Mouse (Mus musculus) embryonic fibroblast, embryonic 13.5 days (primary cell): Measurements from ENCODE around the gene Kcne3. TPM values are rescaled to one million over a fixed set of nuclear protein-coding genes. Genes with fewer than 3 reads are reported as not detected.

Source experiments
- H3K27ac ChIP-seq: 2 replicates; pipeline ENCODE4 v1.5.1; 2012; ENCODE audit warnings: low read length, control low read depth, inconsistent platforms; ENCODE audit not compliant: insufficient read depth
- H3K4me1 ChIP-seq: 2 replicates; pipeline ENCODE4 v1.6.1; 2011; ENCODE audit warnings: low read length; ENCODE audit not compliant: control insufficient read depth, insufficient read depth
- H3K4me3 ChIP-seq: 2 replicates; pipeline ENCODE4 v1.5.1; 2011; ENCODE audit warnings: mild to moderate bottlenecking, control low read depth, low read length; ENCODE audit not compliant: insufficient read depth
- CTCF ChIP-seq: IDR thresholded peaks from 2 replicates; pipeline ENCODE4 v1.5.1; 2011; ENCODE audit warnings: mild to moderate bottlenecking, control low read depth, low read length, moderate library complexity, borderline replicate concordance; ENCODE audit not compliant: insufficient read depth
- POLR2A ChIP-seq: IDR thresholded peaks from 2 replicates; pipeline ENCODE4 v1.6.1; 2011; ENCODE audit warnings: low read depth, mild to moderate bottlenecking, control low read depth, low read length, moderate library complexity
- polyA plus RNA-seq: library from polyadenylated mRNA; stranded (reverse); fragments of >200 nt; gene quantifications from 2 replicates; pipeline ENCODE4 v1.2.4, GENCODE M21; 2011; ENCODE audit warnings: low read depth; ENCODE audit not compliant: missing spikeins, insufficient read length

The Kcne3 gene
- polyA plus RNA-seq, 1 experiment: not detected

- no peak for TF ChIP-seq POLR2A
- no peak for TF ChIP-seq CTCF
- H3K4me3 ChIP-seq: no peak overlapping the region
- no peak overlapping the region for H3K27ac ChIP-seq
- no peaks in the 10 kb centered on the region for H3K4me1 ChIP-seq
Observed at GRCm38 (mm10) chr7:100233681-100234080, 57.4 kb downstream of the Kcne3 start.

Other genes with a start within 250 kb of the Kcne3 start
- gene Rnf169, start 196.1 kb upstream of the Kcne3 start, polyA plus RNA-seq: 22.8 and 24.3 TPM in 2 replicates
- gene Chrdl2, start 170.3 kb upstream of the Kcne3 start, polyA plus RNA-seq: not detected in 2 replicates
- 19.6 and 25.6 TPM in 2 replicates for gene Pold3, start 54.9 kb upstream of the Kcne3 start, polyA plus RNA-seq
- gene Lipt2, start 17.2 kb upstream of the Kcne3 start, polyA plus RNA-seq: 4.2 and 4.7 TPM in 2 replicates
- gene Pgm2l1, start 50.9 kb downstream of the Kcne3 start, polyA plus RNA-seq: 8.4 and 8.6 TPM in 2 replicates
- 91.9 and 100 TPM in 2 replicates for gene P4ha3, start 109.0 kb downstream of the Kcne3 start, polyA plus RNA-seq
- 16.2 and 24.4 TPM in 2 replicates for gene C2cd3, start 195.7 kb downstream of the Kcne3 start, polyA plus RNA-seq
- gene Ppme1, start 195.8 kb downstream of the Kcne3 start, polyA plus RNA-seq: 95.1 and 117 TPM in 2 replicates